Mouse (Mus musculus): Measurements from ENCODE around the gene Men1.

DNA sequence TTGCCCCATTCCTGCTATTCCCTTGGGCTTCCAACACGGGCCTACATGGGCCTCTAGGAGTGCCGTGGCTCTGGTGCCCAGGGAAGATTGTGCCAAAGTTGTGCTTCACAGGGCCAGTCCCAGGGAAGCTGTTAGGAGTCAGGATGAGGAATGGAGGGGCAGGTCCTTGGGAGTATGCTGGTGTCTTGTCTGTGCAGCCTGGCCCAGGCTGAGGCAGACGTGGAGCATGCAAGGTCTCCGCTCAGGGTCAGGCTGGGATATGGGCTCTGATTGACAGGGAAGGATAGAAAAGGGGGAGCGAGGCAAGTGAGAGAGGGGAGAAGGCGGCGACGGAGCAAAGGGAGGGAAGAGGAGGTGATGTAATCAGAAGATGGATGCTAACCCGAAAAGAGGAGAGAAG, 10.0 kb upstream of the Men1 start:
- TF ChIP-seq CTCF (IDR thresholded peaks at IDR 0.05; ENCODE audit: borderline replicate concordance, insufficient read depth, low read depth, low read length) (no peak), POLR2A (IDR thresholded peaks at IDR 0.05; ENCODE audit: borderline replicate concordance, insufficient read depth, low read length) (no peak)

All from cerebellum, adult 2 months (tissue).